Mouse (Mus musculus): Measurements from ENCODE around the gene Kri1.

GRCm38 (mm10) chr9:21287571-21288402 is at the start of gene Kri1:
- TF ChIP-seq CTCF (IDR thresholded peaks at IDR 0.05; ENCODE audit: insufficient read depth, low read depth, low read length) (no peak), POLR2A (IDR thresholded peaks at IDR 0.05; ENCODE audit: insufficient read depth, low read depth, low read length) (peak; percentile 86)

Data from olfactory bulb, adult 2 months (tissue).